Mouse (Mus musculus) layer of hippocampus, adult 8-10 months (tissue): ENCODE results near the gene Rpl3l. TPM values are rescaled to one million over a fixed set of nuclear protein-coding genes. Genes with fewer than 3 reads are reported as not detected.

ENCODE experiments used
- total RNA-seq, 4 experiments: library from RNA; stranded (reverse); gene quantifications; 2 replicates each; pipeline ENCODE4 v1.2.4; 2022

The Rpl3l gene
- total RNA-seq, 4 experiments from 2014 or later: 0.23 to 0.77 (median 0.54) TPM

Other genes starting within 250 kb of the Rpl3l start
- 10 to 100 TPM; 39.7 to 43.9 (median 41.9) TPM for gene Mlst8, start 248.7 kb upstream of the Rpl3l start, total RNA-seq
- gene Caskin1, start 239.2 kb upstream of the Rpl3l start, total RNA-seq: 100 to 1,000 TPM; 134 to 172 (median 153) TPM
- 100 to 1,000 TPM in 2 of 4 experiments, 10 to 100 TPM in 2; 82.9 to 106 (median 97.4) TPM for gene Traf7, start 199.9 kb upstream of the Rpl3l start, total RNA-seq
- gene Rab26, start 193.6 kb upstream of the Rpl3l start, total RNA-seq: 10 to 100 TPM; 63.4 to 66.7 (median 65.6) TPM
- gene Pkd1, start 178.0 kb upstream of the Rpl3l start, total RNA-seq: 100 to 1,000 TPM in 1 of 4 experiments, 10 to 100 TPM in 3; 72.1 to 120 (median 88.4) TPM
- 100 to 1,000 TPM; 149 to 212 (median 191) TPM for gene Tsc2, start 95.2 kb upstream of the Rpl3l start, total RNA-seq
- gene Nthl1, start 95.1 kb upstream of the Rpl3l start, total RNA-seq: 1 to 10 TPM; 6.5 to 9.1 (median 7.6) TPM
- gene Slc9a3r2, start 77.5 kb upstream of the Rpl3l start, total RNA-seq: 10 to 100 TPM; 41.9 to 48.7 (median 44.1) TPM
- 1 to 10 TPM in 3 of 4 experiments, not detected in 1; 1.1 to 2.6 (median 2.5) TPM for gene Npw, start 69.4 kb upstream of the Rpl3l start, total RNA-seq
- 10 to 100 TPM; 36.8 to 41.6 (median 38.2) TPM for gene Zfp598, start 58.1 kb upstream of the Rpl3l start, total RNA-seq
- 100 to 1,000 TPM; 137 to 165 (median 150) TPM for gene Syngr3, start 37.9 kb upstream of the Rpl3l start, total RNA-seq
- gene Gfer, start 31.7 kb upstream of the Rpl3l start, total RNA-seq: 10 to 100 TPM; 17.9 to 23.4 (median 21.1) TPM
- gene Noxo1, start 31.6 kb upstream of the Rpl3l start, total RNA-seq: 1 to 10 TPM; 2.0 to 4.3 (median 3.4) TPM
- gene Tbl3, start 20.2 kb upstream of the Rpl3l start, total RNA-seq: 10 to 100 TPM; 24.2 to 32.3 (median 27.8) TPM
- gene Rnf151, start 9.8 kb upstream of the Rpl3l start, total RNA-seq: under 1 TPM in 2 of 4 experiments, not detected in 2; 0.36 to 0.47 TPM
- gene Rps2, start 9.7 kb upstream of the Rpl3l start, total RNA-seq: 100 to 1,000 TPM; 282 to 365 (median 323) TPM
- gene Ndufb10, start 3.3 kb upstream of the Rpl3l start, total RNA-seq: 100 to 1,000 TPM; 214 to 227 (median 222) TPM
- 10 to 100 TPM; 41.1 to 50.5 (median 47.2) TPM for gene Msrb1, start 8.8 kb downstream of the Rpl3l start, total RNA-seq
- gene Hs3st6, start 25.2 kb downstream of the Rpl3l start, total RNA-seq: under 1 TPM in 1 of 4 experiments, not detected in 3; 0.23 TPM
- gene Meiob, start 76.5 kb downstream of the Rpl3l start, total RNA-seq: not detected
- gene Hagh, start 112.3 kb downstream of the Rpl3l start, total RNA-seq: 100 to 1,000 TPM; 121 to 133 (median 126) TPM
- gene Fahd1, start 122.5 kb downstream of the Rpl3l start, total RNA-seq: 10 to 100 TPM; 18.5 to 21.1 (median 20.6) TPM
- gene Igfals, start 138.2 kb downstream of the Rpl3l start, total RNA-seq: not detected
- gene Nubp2, start 158.5 kb downstream of the Rpl3l start, total RNA-seq: 10 to 100 TPM; 32.1 to 36.8 (median 33.3) TPM
- gene Spsb3, start 158.8 kb downstream of the Rpl3l start, total RNA-seq: 10 to 100 TPM; 40.6 to 45.3 (median 41.8) TPM
- 10 to 100 TPM; 54.6 to 64.3 (median 62.0) TPM for gene Eme2, start 167.3 kb downstream of the Rpl3l start, total RNA-seq
- gene Mrps34, start 167.3 kb downstream of the Rpl3l start, total RNA-seq: 10 to 100 TPM; 63.3 to 78.7 (median 73.4) TPM
- 10 to 100 TPM; 50.9 to 64.2 (median 51.9) TPM for gene Nme3, start 168.7 kb downstream of the Rpl3l start, total RNA-seq
- gene Mapk8ip3, start 209.2 kb downstream of the Rpl3l start, total RNA-seq: 100 to 1,000 TPM; 384 to 435 (median 406) TPM
- 1 to 10 TPM; 5.5 to 8.8 (median 7.9) TPM for gene Jpt2, start 232.9 kb downstream of the Rpl3l start, total RNA-seq